Mouse (Mus musculus): ENCODE results near the gene Chd2. TPM values are rescaled to one million over a fixed set of nuclear protein-coding genes. Genes with fewer than 3 reads are reported as not detected.

Gene Chd2
- total and polyA plus RNA-seq, 3 experiments: 76.7 to 217 (median 125) TPM

- H3K36me3 ChIP-seq (replicated peaks): no peaks in the 10 kb centered on the region
- H3K27me3 ChIP-seq (ENCODE audit: insufficient read depth, low read length): no peaks in the 10 kb centered on the region
- DNase-seq (ENCODE audit: low spot score): no peak
- TF ChIP-seq TAL1 (conservative IDR thresholded peaks at IDR 0.05; ENCODE audit: low read depth, low read length): no peak
- no peak for TF ChIP-seq CTCF (IDR thresholded peaks at IDR 0.05; ENCODE audit: low read depth, low read length)
- TF ChIP-seq POLR2AphosphoS5 (IDR thresholded peaks at IDR 0.05; ENCODE audit: insufficient replicate concordance, low read depth, low read length): no peak
- TF ChIP-seq GATA2 (IDR thresholded peaks at IDR 0.05; ENCODE audit: borderline replicate concordance, low read depth, low read length): no peak
- TF ChIP-seq GATA1 (IDR thresholded peaks at IDR 0.05; ENCODE audit: borderline replicate concordance, low read length): no peak
- ATAC-seq (ENCODE audit: extremely low read depth, insufficient number of reproducible peaks, low FRiP score, poor library complexity, severe bottlenecking): no peak
- H3K4me1 ChIP-seq (ENCODE audit: insufficient read depth, low read depth, low read length): peaks cover 80% of the 10 kb centered on the region
- no peaks in the 10 kb centered on the region for H3K9me3 ChIP-seq (replicated peaks)
- no peak overlapping the region for H3K4me3 ChIP-seq (ENCODE audit: low read depth, low read length)
Measured at GRCm38 (mm10) chr7:73585114-73586032, 43.7 kb upstream of the Chd2 start.

- H3K27me3 ChIP-seq (ENCODE audit: insufficient read depth, low read length): no peaks in the 10 kb centered on the region
- no peaks in the 10 kb centered on the region for H3K36me3 ChIP-seq (replicated peaks)
- H3K9me3 ChIP-seq (replicated peaks): no peaks in the 10 kb centered on the region
- ATAC-seq (ENCODE audit: extremely low read depth, insufficient number of reproducible peaks, low FRiP score, poor library complexity, severe bottlenecking) (peak; percentile 9; the same call in 1 of the 2 replicates), DNase-seq (ENCODE audit: low spot score) (no peak)
- H3K4me1 ChIP-seq (ENCODE audit: insufficient read depth, low read depth, low read length): peaks cover 73% of the 10 kb centered on the region
- H3K4me3 ChIP-seq (ENCODE audit: low read depth, low read length): peak overlapping the region; percentile 46; the same call in 1 of the 2 replicates
- TF ChIP-seq CTCF (IDR thresholded peaks at IDR 0.05; ENCODE audit: low read depth, low read length) (no peak), TAL1 (conservative IDR thresholded peaks at IDR 0.05; ENCODE audit: low read depth, low read length) (no peak), POLR2AphosphoS5 (IDR thresholded peaks at IDR 0.05; ENCODE audit: insufficient replicate concordance, low read depth, low read length) (no peak), GATA2 (IDR thresholded peaks at IDR 0.05; ENCODE audit: borderline replicate concordance, low read depth, low read length) (no peak), GATA1 (IDR thresholded peaks at IDR 0.05; ENCODE audit: borderline replicate concordance, low read length) (no peak)
Measured at GRCm38 (mm10) chr7:73584009-73584995, 42.7 kb upstream of the Chd2 start.

- no peak for TF ChIP-seq GATA2 (IDR thresholded peaks at IDR 0.05; ENCODE audit: borderline replicate concordance, low read depth, low read length)
- no peak for TF ChIP-seq POLR2AphosphoS5 (IDR thresholded peaks at IDR 0.05; ENCODE audit: insufficient replicate concordance, low read depth, low read length)
- TF ChIP-seq TAL1 (conservative IDR thresholded peaks at IDR 0.05; ENCODE audit: low read depth, low read length): no peak
- TF ChIP-seq CTCF (IDR thresholded peaks at IDR 0.05; ENCODE audit: low read depth, low read length): no peak
- TF ChIP-seq GATA1 (IDR thresholded peaks at IDR 0.05; ENCODE audit: borderline replicate concordance, low read length): no peak
- Histone ChIP-seq H3K4me3 (ENCODE audit: low read depth, low read length) (no peak overlapping the region), H3K36me3 (replicated peaks) (no peaks in the 10 kb centered on the region), H3K27me3 (ENCODE audit: insufficient read depth, low read length) (no peaks in the 10 kb centered on the region), H3K4me1 (ENCODE audit: insufficient read depth, low read depth, low read length) (peaks cover 64% of the 10 kb centered on the region), H3K9me3 (replicated peaks) (no peaks in the 10 kb centered on the region)
- DNase-seq (ENCODE audit: low spot score) (no peak), ATAC-seq (ENCODE audit: extremely low read depth, insufficient number of reproducible peaks, low FRiP score, poor library complexity, severe bottlenecking) (no peak)
Measured at GRCm38 (mm10) chr7:73583400-73583799, 41.8 kb upstream of the Chd2 start.

- TF ChIP-seq TAL1 (conservative IDR thresholded peaks at IDR 0.05; ENCODE audit: low read depth, low read length): no peak
- no peak for TF ChIP-seq POLR2AphosphoS5 (IDR thresholded peaks at IDR 0.05; ENCODE audit: insufficient replicate concordance, low read depth, low read length)
- no peak for TF ChIP-seq GATA1 (IDR thresholded peaks at IDR 0.05; ENCODE audit: borderline replicate concordance, low read length)
- no peak for TF ChIP-seq GATA2 (IDR thresholded peaks at IDR 0.05; ENCODE audit: borderline replicate concordance, low read depth, low read length)
- no peak for TF ChIP-seq CTCF (IDR thresholded peaks at IDR 0.05; ENCODE audit: low read depth, low read length)
- no peaks in the 10 kb centered on the region for H3K27me3 ChIP-seq (ENCODE audit: insufficient read depth, low read length)
- peaks cover 52% of the 10 kb centered on the region for H3K4me1 ChIP-seq (ENCODE audit: insufficient read depth, low read depth, low read length)
- DNase-seq (ENCODE audit: low spot score) (no peak), ATAC-seq (ENCODE audit: extremely low read depth, insufficient number of reproducible peaks, low FRiP score, poor library complexity, severe bottlenecking) (no peak)
- no peaks in the 10 kb centered on the region for H3K9me3 ChIP-seq (replicated peaks)
- no peaks in the 10 kb centered on the region for H3K36me3 ChIP-seq (replicated peaks)
- no peak overlapping the region for H3K4me3 ChIP-seq (ENCODE audit: low read depth, low read length)
Measured at GRCm38 (mm10) chr7:73581836-73582375, 40.3 kb upstream of the Chd2 start.

- H3K4me1 ChIP-seq (ENCODE audit: insufficient read depth, low read depth, low read length): peaks cover 38% of the 10 kb centered on the region
- DNase-seq (ENCODE audit: low spot score) (no peak), ATAC-seq (ENCODE audit: extremely low read depth, insufficient number of reproducible peaks, low FRiP score, poor library complexity, severe bottlenecking) (no peak)
- H3K36me3 ChIP-seq (replicated peaks): no peaks in the 10 kb centered on the region
- no peak for TF ChIP-seq GATA2 (IDR thresholded peaks at IDR 0.05; ENCODE audit: borderline replicate concordance, low read depth, low read length)
- no peak for TF ChIP-seq TAL1 (conservative IDR thresholded peaks at IDR 0.05; ENCODE audit: low read depth, low read length)
- no peak for TF ChIP-seq POLR2AphosphoS5 (IDR thresholded peaks at IDR 0.05; ENCODE audit: insufficient replicate concordance, low read depth, low read length)
- TF ChIP-seq CTCF (IDR thresholded peaks at IDR 0.05; ENCODE audit: low read depth, low read length): no peak
- no peak for TF ChIP-seq GATA1 (IDR thresholded peaks at IDR 0.05; ENCODE audit: borderline replicate concordance, low read length)
- no peaks in the 10 kb centered on the region for H3K27me3 ChIP-seq (ENCODE audit: insufficient read depth, low read length)
- no peaks in the 10 kb centered on the region for H3K9me3 ChIP-seq (replicated peaks)
- no peak overlapping the region for H3K4me3 ChIP-seq (ENCODE audit: low read depth, low read length)
Measured at GRCm38 (mm10) chr7:73579072-73579731, 37.6 kb upstream of the Chd2 start.

Data from G1E (cell line).